Mouse (Mus musculus): ENCODE results near the gene Fzd7.

Fzd7 gene

DNA sequence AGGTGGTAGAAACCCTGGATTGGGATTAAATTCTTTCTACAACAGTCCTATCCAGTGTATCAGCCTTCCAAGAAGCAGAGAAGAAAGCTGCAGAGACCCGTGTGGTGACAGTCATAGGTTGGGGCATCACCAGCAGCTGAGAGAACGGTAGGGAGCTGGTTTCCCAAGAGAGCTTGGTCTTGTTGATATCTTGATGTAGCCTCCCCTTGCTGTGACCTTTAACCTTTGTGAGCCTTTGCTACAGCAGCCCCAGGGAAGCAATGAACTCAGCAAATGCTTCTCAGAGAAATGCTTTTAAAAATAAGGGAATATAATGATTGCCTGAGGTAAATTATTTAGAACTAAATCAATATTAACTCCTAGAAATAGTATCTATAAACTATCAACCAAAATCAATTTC lies 20.1 kb downstream of the Fzd7 start:
- DNase-seq (ENCODE audit: low spot score in 2 of 2), result no peak

DNA sequence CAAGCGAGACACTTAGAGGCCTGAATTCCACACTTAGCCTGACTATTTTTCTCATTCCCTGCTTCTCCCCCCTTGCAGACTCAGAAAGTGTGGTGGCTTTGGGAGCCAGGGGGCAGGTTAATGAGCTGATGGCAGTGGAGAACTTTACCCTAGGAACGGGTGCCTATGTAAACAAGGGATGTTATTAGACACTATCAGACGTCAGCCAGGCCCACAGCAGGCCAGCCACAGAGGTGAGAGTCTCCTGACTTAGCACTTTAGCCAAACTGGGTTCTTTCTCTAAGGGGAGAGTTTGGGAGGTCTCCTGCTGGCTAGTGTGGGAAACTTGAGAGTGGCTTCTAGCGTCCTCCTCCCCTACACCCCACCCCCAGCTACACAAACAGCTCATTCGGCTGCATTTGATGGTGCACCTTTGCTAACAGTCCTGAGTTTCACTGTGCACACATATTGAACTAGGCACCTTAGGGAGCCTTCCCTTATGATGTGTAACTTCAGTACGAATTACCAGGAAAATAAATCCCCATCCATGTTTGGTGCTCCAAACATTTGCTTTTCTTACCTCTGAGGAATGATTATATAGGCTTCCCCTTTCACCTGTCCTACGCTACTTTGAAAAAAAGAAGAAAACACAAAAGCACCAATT lies 21.6 kb downstream of the Fzd7 start:
- no peak for DNase-seq (ENCODE audit: low spot score in 2 of 2)

DNA sequence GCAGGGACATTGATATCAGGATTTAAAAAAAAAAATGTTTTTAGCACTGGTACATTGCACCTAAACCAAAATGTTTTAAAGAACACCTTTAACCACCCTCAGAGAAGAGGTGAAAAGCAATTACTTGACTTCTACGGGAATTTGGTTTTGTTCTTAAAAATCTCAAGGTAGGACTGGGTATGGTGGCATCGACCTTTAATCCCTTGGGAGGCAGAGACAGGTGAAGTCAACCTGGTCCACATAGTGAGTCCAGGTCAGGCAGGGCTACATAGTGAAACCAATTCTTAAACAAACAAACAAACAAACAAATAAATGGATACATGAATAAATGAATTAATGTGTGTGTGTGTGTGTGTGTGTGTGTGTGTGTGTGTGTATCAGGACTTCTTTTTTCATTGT lies 22.1 kb downstream of the Fzd7 start:
- DNase-seq (ENCODE audit: low spot score in 2 of 2), result no peak

DNA sequence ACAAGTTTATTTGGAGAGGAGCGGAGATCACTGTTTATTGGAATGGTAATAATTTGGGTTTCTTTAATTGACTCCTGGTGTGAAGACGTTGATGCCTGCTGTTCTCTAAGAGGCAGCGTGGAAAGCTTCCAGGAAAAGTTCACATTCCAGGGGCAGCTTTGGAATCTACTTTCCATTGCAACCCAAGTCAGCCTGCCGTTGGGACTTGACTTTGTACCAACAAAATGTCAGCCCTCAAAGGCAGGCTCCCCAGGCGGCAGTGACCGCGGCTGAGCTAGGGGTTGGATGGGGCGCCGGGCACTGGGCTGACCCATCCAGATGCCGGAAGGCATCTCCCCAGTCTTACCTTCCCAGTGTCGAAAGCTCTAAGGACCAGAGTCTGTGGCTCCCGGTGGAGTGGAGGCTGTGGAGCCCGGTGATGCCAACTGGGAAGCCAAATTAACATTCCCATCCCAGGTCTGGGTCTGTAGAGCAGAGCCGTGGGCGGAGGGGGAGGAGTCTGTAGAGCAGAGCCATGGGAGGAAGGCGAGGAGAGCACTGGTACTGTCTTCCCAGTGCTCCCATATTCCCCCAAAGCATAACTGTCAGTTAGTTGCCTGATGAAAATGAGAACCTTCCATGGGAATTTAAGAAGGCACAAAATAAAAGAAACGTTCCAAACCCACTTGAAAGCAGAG lies 26.4 kb downstream of the Fzd7 start:
- no peak for DNase-seq (ENCODE audit: low spot score in 2 of 2)

DNA sequence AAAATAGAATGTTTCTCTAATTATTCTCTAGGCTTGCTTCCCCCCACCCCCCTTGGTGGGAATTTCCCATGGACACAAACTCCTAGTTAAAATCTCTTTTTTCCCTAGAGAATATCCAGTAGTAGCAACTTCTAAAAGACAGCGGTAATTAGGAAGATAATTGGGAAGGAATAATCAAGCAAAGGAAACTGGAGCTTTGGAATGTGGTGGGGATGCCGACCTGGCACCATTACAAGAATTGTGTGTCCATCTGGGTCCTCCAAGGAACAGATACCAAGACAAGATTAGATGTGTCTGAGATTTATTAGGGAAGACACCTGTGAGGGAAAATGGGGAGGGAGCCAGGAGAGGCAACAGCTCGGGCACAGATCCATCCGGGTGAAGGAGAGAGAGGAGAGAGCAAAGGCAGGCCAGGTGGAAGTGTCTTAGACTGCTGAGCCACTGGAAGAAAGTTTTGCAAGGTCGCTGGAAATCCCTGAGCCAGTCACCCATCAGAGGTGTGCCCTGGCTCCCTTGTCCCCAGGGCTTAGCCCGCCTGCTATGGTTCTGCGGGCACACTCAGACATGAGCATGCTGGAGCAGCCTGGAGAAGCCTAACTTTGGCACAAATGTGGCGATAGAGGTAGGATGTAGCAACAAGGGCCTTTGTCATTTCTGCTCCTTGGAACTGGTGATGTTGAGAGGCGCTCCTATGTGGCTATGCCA lies 29.5 kb downstream of the Fzd7 start:
- DNase-seq (ENCODE audit: low spot score in 2 of 2), result no peak

DNA sequence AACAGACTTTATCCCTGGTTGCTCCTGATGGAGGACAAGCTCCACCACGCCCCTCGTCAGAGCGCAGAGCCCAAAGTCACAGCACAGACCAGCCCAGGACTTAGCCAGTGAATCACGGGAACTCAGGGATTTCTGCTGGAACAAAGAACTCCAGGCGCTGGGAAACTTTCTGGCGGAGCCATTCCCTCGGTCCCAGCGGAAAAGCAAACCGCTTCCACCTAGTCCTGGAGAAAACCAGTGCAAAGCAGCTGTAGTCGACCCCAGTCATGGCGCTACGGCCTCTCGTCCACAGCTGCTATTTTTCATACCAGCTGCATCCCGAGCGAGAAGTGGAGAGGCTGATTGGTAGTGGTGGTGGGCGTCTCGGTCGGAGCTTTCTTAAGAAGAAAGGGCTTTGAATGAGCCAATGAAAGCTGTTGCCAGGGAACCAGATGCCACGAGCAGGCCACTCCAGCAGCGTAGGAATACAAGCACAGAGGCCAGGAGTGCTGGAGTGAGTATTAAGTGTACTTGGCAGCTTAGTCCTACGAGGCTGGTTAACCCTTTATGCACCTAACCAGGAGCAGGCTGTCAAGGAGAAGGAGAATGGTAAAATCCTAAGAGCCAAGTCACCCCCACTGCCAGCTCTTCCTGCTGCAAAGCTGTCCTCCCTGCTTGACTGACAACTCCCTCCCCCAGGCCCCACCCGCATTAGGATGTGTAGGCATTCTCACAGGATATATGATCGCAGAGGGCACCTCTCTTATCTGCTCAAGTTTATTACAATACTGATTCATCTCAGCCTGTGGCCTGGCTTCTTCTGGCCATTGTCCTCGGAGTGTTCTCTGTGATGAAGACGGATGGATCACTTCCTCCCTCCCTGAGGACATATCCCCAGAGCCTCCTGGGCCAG lies 34.0 kb downstream of the Fzd7 start, which contains the start of gene Gm973:
Gene Gm973, plus strand, starts transcription at position 239 of the 892 bp plus-strand sequence.
- DNase-seq (ENCODE audit: low spot score in 2 of 2), result peak; percentile 66 to 81

DNA sequence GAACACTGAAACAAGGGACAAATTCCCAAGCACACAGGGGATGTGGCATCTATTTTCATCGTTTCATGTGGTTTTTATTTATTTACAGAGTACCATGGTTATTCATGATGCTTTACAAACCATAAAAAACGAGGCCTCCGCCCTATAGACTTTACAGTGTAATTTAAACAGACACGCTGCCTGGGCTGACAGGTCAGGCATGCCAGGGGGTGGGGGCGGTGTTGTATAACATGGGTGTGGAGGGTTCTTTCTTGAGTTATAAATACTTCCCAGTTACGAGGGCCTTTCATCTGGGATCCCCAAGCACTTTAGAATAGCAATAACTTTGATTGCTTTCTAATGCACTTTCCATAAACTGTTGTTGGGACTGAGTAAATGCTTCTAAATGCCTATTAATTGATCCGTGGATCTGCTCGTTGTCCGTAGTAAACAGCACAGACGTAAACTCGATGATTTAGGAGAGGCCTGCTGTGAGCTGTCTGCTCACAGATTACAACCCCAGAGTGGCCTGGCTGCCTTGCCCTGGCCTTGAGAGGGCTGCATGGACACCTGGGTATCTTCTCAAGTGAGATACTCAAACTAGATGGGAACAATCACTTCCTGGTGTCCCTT lies 38.1 kb downstream of the Fzd7 start:
- no peak for DNase-seq (ENCODE audit: low spot score in 2 of 2)

DNA sequence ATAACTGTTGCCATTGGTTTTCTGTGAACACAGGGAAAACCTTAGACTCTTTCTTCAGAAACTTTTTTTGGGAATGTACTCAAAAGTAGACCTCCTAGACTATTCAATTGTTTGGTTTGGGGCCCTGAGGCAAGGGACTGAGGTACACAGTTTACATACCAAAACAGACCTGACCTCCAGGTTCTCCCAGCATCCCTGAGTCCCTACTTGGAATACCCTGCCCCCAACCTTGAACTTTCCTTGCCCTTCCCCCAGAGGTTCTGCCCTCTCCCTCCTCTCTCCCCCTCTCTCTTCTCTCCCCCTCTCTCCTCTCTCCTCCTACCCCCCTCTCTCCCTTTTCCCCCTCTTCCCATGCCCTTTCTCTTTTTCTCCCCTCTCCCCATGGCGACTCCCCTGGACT lies 40.2 kb downstream of the Fzd7 start:
- no peak for DNase-seq (ENCODE audit: low spot score in 2 of 2)

DNA sequence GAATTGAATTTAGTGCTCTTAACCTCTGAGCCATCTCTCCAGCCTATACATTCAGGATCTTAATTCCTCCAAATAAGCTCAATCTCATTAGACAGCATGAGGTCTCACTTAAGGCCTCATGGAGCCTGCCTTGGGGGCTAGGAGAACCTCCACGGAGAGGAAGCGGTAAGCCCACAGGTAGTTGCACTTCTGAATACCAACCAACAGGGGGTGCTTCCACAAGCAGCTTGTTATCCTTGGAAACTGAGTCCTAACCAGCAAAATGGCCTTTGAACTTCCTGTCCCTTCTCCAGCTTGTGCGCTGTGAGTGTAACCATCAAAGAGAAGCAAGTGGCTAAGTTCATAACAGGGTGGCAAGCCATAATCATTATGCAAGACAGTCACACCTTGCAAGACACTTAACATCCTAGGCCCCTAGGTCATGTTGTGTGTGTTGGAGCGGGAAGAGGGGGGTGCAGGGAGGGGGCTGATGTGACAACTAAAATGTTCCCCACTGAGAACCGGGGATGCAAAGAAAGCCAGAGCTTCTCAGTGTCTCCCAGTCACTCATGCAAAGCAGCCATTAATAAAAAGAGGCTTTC lies 41.2 kb downstream of the Fzd7 start:
- no peak for DNase-seq (ENCODE audit: low spot score in 2 of 2)

DNA sequence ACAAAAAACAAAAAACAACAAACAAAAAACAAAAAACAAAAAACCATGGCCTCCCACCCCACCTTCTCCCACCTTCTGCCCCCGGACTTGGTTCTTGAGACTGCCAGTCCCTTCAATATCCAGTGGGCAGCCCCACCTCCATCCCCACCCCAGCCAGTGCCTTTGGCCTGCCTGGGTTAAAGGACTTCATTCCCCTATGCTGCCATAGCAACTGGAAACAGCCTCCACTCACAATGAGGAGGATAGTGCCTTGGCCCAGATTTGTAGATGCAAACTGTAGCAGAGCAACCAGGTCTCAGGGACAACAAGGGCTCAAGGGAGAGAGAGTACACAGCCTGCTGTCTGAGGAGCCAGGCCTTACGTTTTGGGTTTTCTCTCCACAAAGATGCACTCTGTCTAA lies 41.8 kb downstream of the Fzd7 start:
- peak in 1 of 2 experiments; percentile 17 for DNase-seq (ENCODE audit: low spot score in 2 of 2)

DNA sequence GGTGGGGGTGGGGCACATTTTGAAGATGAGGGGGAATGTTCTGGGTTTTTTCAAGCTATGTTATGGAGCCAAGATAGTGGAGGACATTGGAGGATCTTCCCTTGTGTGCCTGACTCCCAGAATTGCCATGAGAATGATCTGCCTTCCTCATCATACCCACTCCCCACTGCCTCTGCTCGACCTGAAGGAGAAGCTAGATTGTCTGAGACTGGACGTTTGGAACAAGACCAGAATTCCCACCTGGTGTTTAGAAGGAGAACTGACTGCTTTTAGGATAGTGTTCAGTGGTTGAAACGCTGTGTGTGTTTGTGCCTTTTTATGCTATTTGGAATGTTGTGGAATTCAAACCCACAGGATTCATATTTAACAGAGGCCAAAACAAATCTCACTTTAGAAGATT lies 42.5 kb downstream of the Fzd7 start:
- DNase-seq (ENCODE audit: low spot score in 2 of 2), result no peak

DNA sequence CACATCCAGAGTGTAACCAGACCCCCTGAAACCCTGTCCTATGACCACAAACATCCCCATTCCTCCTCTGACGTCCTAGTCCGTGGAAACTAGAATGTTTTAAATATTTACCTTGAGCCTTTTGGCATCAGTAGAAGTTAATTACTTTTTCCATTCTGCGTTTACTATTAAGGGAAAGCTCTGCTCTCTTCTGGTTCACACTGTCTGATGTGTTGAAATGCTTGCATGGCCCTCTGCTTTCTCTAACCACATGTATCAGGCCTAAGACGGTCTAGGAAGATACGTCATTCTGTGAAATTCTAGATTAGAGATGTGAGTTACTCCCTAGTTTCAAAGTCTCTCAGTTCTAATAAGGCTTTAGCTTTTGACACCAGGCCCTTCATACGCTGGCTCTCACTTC lies 45.0 kb downstream of the Fzd7 start:
- no peak for DNase-seq (ENCODE audit: low spot score in 2 of 2)

DNA sequence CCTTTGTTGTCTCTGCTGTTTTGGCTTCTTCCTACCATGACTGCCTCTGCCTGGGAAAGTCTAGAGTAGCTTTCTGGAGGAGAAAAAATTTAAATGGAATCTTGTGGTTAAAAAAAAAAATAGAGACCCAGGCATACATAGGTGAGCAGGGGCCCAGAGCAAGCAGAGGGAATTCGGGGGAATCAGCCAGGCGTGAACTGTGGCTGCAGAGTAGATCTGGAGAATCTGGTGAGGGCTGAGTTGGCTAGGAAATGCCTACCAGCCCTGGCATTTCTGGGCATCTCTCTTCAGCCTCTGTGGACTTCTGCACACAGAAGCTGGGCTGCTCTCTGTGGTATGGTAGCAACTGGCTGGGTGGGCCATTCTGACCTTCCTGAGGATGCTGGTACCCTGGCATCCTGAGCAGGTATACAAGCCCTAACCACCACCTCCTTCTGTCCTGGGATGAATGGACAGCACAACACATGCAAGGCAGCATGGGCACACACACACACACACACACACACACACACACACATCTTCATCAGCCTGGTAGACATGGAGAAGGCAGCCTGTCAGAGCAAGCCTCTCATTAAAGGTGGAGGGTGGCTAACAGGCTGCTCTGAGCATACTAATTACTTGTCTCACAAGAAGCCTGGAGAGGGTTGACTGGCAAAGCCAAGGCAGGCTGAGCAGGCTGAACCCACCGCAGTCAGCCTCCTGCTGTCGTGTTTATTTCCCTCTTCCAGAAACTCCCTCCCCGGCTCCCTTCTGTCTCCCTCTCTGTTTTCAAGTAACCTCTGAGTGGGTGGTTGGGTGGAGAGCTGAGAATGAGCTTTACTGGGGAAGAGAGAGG lies 53.0 kb downstream of the Fzd7 start:
- peak; percentile 55 for DNase-seq (ENCODE audit: low spot score in 2 of 2)
